Mouse (Mus musculus) cerebellum, postnatal 4 days (tissue): Measurements from ENCODE around the gene Esyt1.
"Not testable (repeated sequence)": the region's sequence is repeated elsewhere in the genome, so short reads cannot be mapped to it uniquely, and the experiment has no call there.

Source experiments
- DNase-seq, 2 experiments: peaks; one replicate each; pipeline ENCODE4 v3.0.0; 2022; ENCODE audit warnings: low spot score in 2 of 2, mixed read lengths in 1 of 2

Gene Esyt1

DNA sequence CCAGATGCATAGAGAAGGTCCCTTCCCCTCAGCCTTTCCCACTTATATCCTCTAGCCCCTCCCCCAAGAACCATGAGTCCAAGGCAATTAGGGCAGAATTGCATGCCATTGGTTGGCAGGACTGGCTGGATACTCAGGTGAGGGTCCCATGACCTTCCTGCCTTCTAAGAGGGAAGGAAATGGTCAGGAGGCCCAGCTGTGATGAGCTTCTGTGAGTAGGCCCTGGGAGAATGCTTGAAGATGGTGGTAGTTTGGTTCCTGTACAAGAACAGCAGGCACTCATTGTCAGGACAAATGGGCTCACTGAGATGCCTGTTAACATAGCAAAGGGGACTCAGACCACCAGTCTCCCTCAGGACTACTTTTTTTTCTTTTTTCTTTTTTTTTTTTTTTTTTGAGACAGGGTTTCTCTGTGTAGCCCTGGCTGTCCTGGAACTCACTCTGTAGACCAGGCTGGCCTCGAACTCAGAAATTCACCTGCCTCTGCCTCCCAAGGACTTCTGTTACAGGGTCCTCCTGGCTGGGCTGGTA is 12.7 kb upstream of the Esyt1 start:
- DNase-seq, result no peak

DNA sequence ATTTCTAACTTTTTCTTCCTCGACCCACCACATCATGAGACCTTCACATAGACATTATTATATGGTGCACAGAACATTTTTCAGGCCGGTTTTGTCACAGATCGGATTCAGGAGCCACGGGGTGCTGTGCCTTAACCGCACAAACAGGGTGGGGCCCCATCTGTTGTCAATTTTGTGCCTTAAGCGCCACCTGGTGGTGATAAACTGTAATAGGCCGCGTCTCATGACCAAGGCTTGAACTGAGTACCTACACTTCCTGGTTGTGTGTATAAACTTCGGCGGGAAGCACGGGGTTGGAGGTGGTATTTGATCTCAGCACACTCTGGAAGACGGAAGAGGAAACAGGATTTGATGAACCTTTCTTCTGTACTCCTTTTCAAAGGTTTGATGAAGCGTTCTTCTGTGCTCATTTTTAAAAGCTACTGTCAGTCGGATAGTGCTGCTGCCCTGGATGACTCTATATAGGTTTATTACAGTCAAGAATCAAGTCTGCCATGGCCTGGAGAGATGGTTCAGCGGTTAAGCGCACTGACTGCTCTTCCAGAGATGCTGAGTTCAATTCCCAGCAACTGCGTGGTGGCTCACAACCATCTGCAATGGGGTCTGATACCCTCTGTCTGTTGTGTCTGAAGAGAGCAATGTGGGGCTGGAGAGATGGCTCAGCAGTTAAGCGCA is 10.7 kb upstream of the Esyt1 start:
- peak; percentile 67 to 81 for DNase-seq

DNA sequence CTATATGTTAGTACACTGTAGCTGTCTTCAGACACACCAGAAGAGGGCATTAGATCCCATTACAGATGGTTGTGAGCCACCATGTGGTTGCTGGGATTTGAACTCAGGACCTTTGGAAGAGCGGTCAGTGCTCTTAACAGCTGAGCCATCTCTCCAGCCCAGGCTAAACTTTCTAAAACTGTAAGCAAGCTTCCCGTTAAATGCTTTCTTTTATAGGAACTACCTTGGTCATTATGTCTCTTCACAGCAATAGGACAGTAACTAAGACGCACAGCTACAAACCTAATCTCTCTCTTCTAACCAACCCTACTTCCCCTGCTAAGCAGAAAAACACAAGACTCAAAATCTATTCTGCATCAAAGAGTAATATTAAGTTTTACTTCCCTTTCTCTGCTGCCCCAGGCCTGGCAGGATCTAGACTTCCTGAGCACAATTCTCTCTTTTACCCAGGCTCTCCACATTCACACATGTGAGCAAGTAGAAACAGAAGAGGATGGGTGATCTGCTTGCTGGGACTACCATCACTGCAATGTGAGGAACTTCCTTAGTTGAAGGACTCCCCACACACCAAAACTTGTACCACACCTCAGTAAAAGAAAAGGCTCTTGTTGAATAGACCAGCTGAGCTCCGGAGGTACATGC is 10.1 kb upstream of the Esyt1 start:
- DNase-seq, result no peak

DNA sequence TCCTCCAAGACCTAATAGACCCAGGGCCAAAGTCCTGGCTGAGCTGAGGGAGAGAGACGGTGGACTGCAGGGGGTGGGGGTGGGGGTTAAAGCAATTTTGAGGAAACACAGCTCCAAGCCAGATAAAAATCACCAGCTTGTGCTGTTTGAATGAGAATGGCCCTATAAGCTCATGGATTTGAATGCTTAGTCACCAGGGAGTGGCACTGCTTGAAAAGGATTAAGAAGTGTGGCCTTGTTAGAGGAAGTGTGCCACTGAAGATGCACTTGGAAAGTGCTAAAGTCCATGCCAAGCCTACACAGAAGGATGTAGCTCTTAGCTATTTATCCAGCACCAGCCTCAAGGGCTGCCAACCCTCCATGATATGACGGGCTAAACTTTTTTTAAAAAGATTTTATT is 9.5 kb upstream of the Esyt1 start:
- no peak for DNase-seq

DNA sequence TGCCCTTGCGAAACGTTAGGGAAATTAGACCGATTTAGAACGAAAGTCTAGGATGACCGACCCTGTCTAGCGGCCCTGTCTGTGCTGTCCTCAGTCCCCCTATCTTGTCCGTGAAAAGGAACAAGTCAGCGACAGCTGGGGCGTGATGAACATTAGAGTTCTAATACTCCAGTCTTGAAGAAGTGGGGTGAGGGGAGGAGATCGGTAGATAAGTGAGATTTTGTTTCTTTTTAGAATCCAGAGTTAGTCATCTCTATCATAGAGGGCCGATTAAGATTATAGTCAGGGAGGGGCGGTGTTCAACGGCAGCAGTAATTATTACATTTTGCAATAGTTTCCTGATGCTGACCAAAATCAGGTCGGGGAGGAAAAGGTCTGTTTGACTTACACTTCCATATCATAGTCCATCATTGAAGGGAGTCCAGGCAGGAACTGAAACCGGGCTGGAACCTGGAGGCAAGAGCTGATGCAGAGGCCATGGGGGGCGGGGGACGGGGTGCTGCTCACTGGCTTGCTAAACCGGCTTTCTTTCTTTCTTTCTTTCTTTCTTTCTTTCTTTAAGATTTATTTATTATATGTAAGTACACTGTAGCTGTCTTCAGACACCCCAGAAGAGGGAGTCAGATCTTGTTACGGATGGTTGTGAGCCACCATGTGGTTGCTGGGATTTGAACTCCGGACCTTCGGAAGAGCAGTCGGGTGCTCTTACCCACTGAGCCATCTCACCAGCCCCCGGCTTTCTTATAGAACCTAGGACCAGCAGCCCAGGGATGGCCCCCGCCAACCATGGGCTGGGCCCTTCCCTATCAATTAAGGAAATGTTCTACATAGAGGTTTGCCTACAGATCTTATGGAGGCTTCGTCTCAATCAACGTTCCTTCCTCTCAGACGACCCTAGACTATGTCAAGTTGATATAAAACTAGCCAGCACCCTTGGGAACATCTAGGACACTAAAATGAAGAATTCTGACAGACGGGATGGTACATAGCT is 990 bp upstream of the Esyt1 start:
- DNase-seq, result no peak

DNA sequence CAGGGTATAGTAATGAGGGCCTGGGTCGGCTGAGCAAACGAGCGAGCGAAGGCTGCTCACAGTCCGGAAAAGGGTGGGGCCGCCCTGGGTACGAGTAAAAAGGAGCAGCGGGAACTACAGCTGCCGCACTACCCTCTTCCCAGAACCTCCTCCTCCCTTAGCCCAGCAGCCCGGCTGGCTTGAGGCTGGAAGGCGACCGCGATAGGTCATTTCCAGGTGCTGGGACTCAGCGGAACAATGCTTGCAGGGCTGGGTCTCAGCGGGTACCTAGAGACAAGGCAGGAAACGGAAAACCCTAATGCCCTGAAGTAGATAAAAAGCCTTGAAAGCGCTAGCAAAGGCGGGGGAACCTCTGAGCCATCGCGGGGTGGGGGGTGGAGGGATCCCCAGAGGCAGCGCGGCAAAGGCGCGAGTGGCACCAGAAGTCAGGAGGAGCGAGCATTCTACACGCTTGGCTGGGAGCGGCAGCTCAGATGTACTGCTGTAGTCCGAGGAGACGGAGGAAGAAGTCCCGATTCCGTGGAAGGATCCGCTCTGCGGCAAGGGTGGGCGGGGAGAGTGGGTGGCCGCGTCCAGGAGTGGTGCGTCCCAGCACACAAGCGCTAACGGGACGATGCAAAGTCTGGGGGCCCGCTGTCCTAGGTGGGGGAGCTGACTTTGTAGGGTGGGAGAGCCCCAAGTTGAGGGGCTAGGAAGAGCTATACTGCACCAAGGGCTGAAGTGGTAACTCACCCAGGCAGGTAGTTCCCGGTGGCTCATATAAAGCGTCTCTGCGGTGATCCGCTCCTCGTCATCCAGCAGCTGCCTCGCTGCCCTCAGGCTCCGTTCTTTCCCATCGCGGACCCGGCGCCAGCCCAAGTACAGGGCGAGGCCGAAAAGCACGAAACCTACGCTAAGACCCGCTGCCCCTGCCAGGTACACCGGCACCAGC is 674 bp downstream of the Esyt1 start:
- peak in 1 of 2 experiments; percentile 56 for DNase-seq

DNA sequence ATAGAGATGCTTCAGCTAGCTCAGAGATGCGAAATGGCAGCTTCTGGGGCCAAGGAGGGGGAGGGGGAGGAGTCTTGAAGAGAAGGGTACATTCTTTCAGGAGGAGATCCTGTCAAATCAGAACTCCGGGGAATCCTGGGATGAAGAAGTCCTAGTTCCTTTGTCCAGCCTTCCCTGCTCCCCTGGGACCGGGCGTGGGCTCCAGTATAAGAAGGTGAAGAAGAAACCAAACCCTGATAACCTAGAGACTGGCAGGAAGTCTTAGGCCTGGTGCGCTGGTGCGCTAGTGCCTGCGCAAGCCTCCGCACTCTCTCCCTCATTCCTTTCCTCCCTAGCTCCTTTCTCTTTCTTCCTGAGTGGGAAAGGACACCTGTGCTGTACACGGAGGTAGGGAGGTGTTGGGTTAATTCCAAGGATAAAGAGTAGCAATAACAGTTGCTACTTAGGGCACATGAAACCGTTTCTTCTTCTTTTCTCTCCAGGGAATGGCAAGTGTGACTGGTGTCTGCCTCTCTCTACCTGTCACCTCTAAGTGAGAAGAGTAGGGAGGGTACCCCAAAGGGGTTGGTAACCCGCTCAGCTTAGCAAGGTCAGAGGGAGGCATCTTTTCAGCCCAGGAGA is 1.4 kb downstream of the Esyt1 start:
- no peak for DNase-seq

DNA sequence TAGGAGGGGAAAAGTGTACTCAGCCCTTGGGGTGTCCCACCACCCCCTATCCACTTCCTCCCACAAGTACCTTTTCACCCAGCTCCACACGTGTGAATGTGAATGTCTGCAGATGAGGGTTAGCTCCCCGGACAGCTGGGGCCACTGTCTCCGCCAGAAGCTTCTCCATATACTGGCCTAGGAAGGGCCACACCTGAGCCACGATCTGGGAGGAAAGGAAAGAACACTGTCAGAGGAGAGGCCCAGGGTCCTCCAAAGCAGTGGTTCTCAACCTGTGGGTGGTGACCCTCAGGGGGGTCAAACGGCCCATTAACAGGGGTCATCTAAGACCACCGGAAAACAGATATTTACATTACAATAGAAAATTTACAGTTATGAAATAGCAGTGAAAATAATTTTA is 3.3 kb downstream of the Esyt1 start:
- no peak for DNase-seq

DNA sequence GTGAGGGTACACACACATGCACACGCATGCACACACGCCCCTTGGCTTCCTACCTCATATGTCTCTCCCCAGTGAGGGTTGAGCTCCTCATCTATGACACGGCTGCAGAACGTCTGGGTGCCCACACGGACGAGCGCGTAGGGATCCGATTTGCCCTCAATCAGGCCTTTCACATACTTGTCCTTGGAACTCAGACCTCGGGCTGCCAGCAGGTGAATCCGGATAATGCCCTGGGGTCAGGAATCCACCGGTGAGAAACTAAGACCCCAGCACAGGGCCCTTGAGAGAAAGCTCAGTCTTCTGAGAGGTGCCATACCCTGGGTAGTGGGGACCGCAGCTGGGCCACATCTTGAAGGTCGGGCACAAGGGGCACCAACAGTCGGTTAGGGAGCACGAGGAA is 5.1 kb downstream of the Esyt1 start:
- DNase-seq, result no peak

DNA sequence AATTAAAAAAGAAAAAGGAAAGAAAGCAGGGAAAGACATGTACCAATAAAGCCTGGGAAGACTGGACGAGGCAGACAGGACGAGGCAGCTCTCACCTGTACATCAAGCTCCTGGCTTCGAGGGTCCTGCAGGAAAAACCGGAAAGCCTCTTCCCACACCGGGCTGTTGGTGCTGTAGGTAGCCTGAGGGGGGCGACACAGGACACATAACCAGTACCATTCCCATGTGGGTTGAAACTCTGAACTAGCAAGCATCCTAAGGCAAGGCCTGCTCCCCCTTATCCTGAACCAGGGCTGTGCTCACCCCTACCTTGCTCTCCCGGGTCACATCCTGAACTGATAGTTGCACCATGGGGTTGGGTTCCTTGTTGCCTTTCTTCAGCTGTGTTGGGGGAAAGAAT is 6.8 kb downstream of the Esyt1 start:
- peak in 1 of 2 experiments; percentile 49 for DNase-seq

DNA sequence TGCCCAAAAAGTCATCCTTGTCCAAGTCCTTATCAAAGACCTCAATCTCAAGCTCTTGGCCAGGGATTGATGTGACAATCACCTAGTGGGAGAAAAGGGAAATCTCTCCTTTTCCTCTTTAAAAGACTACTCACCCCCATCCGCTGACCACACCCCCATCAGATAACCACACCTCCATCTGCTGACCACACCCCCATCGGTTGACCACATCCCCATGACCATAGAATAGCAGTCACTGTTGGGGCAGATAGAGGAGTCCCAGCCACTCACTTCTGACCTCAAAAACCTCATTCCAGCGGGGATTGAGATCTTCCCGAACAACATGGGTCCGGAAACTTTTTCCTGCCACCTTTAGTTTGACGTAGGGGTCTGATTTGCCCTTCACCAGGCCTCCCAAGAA is 9.0 kb downstream of the Esyt1 start:
- DNase-seq, result no peak

DNA sequence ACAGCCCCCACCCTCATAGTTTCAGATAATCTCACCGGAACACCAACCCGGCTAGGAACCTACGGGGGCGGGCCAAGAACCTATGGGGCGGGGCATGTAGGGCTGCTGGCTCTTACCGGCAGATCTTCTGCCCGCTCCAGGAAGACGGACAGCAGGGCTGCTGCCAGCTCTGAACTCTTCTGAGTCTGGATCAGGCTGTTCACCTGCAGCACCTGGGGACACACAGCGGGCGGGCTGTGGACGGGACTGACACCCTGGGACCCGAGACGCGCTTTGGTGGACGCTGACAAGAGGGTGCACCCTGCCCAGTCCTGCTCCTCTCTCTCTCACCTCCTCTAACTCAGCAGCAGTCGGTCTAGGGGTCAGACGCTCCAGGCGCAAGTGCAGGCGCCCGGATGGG is 9.6 kb downstream of the Esyt1 start:
- DNase-seq, result no peak

DNA sequence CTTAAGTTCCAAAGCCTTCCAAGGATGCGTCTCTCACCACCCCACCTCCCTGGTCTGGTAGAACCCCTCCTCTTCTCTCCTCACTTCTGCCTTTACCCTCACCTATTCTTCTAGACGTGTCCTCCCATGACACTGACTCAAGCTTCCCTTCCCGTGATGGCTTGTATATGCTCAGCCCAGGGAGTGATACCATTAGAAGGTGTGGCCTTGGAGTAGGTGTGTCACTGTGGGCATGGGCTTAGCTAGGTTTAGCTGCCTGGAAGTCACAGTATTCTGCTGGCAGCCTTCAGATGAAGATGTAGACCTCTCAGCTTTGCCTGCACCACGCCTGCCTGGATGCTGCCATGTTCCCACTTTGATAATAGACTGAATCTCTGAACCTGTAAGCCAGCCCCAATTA is 10.6 kb downstream of the Esyt1 start:
- no peak for DNase-seq

DNA sequence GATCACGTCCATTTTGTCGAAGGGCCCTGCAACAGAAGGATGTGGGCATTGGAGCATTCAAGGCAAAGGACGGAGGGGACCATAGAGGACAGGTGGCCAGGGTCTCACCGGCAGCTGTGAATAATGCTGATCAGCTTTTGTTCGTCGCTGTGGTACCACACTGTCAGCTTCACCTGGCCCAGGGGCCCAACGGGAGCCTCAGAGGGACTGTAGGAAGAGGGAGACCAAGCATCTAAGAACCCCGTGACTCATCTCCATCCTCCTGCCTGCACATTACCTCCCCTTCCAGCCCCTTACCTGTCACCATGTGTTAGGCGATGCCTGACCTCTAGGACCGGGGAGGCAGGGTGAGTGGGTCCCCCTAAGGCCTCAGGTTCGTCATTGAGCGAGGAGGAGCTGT is 13.9 kb downstream of the Esyt1 start:
- no peak for DNase-seq

DNA sequence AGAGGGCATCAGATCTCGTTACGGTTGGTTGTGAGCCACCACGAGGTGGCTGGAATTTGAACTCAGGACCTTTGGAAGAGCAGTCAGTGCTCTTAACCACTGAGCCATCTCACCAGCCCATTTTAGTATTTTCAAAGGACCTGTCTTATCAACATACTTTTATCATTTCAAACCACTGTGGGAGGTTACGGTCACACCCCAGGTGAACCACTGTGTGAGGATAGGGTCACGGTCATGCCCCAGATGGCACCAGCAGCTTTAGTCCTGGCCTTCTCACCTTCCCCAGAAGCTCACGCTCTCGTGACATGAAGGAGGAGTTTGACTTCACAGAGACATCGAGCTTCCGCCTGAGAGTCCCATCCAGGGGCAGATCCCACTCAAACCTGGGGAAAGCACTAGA is 14.5 kb downstream of the Esyt1 start:
- no peak for DNase-seq

DNA sequence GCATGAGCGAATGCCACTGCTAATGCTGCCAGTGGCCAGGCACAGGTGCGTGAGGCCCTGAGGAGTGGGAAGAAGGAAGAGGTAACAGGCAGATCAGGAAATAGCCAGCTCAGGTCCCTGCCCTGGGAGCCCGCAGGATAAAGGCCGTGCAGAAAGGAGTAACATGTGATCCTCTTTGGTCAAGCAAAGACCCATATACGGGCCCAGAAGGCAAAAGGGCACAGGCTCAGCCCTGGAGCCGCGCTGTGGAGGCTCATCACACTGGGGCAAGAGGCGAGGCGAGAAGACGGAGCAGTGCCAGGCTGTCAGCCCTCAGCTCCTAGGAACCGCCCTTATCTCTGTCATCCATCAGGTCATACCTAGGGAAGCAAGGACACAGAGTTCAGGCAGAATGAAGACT is 15.4 kb downstream of the Esyt1 start:
- no peak for DNase-seq

DNA sequence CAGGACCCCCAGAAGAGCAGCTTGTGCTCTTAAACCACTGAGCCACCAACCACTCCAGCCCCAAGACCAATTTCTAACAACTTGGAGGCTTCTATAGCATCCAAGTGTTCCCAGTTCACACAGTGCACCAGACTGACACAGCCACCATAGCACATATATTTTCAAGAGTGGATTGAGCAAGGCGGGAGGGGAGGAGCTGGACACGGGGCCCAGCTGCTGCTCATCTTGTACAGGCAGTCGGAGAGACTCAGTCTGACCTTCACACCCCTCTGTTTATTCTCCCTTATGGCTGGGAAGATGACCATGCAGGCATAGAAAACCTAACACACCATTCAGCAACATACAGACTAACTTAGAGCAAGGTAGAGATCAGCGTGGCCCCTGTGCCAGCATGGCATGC is 15.8 kb downstream of the Esyt1 start:
- DNase-seq, result no peak

DNA sequence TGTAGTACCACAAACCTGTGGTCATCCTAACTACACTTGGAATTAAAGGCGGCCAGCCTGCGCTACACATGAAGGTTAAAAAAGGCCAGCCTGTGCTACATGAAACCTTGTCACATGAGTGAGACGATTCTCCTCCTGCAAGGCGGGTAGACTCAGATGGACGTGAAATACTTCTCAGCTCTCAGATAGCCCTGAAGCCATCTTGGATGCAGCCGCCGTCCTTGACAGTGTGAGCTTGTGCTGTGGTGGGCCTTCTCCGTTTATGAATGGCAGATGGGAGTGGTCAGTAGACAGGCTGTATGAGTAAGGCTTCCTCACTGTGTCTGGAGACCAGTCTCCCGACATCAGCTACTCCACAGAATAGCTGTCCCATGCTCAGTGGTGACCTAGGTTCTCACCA is 16.5 kb downstream of the Esyt1 start:
- no peak for DNase-seq

DNA sequence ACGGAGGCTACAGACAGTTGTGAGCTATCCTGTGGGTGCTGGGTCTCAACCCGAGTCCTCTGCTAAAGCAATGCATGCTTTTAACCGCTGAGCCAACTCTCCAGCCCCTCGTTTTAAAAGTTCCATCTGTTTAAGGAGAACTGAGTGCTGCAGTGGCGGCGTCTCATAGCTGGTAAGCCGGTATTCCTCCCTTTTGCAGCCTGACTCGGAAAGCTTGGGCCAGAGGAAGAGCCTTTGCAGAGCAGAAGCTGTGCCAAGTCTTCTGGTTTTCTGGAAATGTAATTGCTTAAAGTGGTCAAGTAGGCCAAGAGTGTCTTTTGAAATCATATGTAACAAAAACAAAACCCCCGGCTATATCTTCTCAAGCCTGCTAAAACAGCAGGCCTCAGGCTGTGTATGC is 17.4 kb downstream of the Esyt1 start:
- DNase-seq, result no peak

DNA sequence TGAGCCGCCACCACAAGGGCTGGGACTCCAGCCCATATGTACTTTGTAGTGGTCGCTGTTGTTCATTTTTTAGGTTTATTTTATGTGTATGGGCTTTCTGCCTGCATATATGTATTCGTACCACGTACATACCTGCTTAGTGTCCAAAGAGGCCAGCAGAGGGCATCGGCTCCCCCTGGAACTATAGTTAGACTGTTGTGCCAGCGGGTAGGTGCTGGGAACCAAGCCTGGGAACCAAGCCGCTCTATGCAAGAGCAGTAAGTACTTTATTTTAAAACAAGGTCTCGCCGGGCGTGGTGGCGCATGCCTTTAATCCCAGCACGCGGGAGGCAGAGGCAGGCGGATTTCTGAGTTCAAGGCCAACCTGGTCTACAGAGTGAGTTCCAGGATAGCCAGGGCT is 19.7 kb downstream of the Esyt1 start:
- no peak for DNase-seq

DNA sequence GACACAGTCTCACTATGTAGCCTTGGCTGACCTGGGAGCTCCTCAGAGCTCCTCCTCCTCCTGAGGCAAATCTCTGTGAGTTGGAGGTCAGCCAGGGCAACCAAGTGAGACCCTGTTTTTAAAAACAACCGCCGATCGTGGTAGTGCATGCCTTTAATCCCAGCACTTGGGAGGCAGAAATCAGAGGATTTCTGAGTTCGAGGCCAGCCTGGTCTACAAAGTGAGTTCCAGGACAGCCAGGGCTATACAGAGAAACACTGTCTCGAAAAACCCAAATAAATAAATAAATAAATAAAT is 20.4 kb downstream of the Esyt1 start:
- DNase-seq, result not testable (repeated sequence)
